ENCODE assay signal across 23 mouse cellular contexts in genomic region chr5:98369426-98369825, GRCm38 (mm10). TPM values are rescaled to one million over a fixed set of nuclear protein-coding genes. Genes with fewer than 3 reads are reported as not detected.
A peak's percentile ranks its signal among the peaks of the same experiment; 100 is the strongest.
DNase-seq lines count a peak whose midpoint lies in the region; ATAC-seq lines count a peak whose summit lies in the region.
"Had no signal": no experiment of that assay in that cellular context is flagged by ENCODE, and none has a peak within 500 bp of the region (broad histone marks: within the 10 kb centered on the region; RNA-seq: fewer than 3 reads in every experiment).

No protein-coding gene starts in this region.

- DNase-seq in heart, adult 11 months = peak; percentile 80
- no peak for DNase-seq in heart, postnatal 14 days
- DNase-seq in frontal cortex, postnatal 36 days (ENCODE audit: low spot score in 2 of 2) = peak; percentile 43 to 44
- peak; percentile 59 for DNase-seq in right cerebral cortex, adult 18-20 months
- DNase-seq in telencephalon, adult 2 months (ENCODE audit: low read depth, low spot score) = peak; percentile 80
- no peak for DNase-seq in layer of hippocampus, postnatal 25 days (ENCODE audit: extremely low spot score in 1 of 2, low spot score in 1 of 2)
- DNase-seq in kidney, postnatal 10 days = no peak
- DNase-seq: cerebellum, adult 9-10 months; gastrocnemius, adult 2 months; heart, adult 2 months; kidney, adult 18-20 months; layer of hippocampus, postnatal 36 days; lung, postnatal 10 days; thymus, adult 18-20 months; thymus, postnatal 4 days had no signal

- intact Hi-C loops in heart, postnatal 14 days (cut with DNase I) = no loop called here

- ATAC-seq in inflammation-experienced regulatory T-cells, adult 6 months = no peak
- ATAC-seq: midbrain, embryonic 15.5 days had no signal

RNA-seq across cellular contexts. Expression of gene Cfap299, which starts 40.3 kb away (rescaled TPM):
- total RNA-seq in heart, postnatal 14 days (2021) = not detected
- total RNA-seq in layer of hippocampus, postnatal 25 days (2021) = under 1 TPM in 1 of 2 experiments, not detected in 1; 0.54 TPM
- not detected for polyA plus RNA-seq in inflammation-experienced regulatory T-cells, adult 6 months (2017; shearing (Covaris generic))
- total RNA-seq: adrenal gland, postnatal 4 days; common myeloid progenitor, adult 5-6 weeks; G1E; gastrocnemius, adult 2 months; heart, adult 2 months; hematopoietic stem cell, adult 5-6 weeks had no signal
- polyA plus RNA-seq: G1E; heart, adult 2 months; liver, embryonic 16.5 days; spleen, adult 2 months had no signal

Comparison
In these comparisons a context has a peak if more than half of its experiments do, and no peak if none do; other contexts are left out.
1. DNase-seq: peak in heart, adult 11 months (single experiment), frontal cortex, postnatal 36 days (2 of 2), right cerebral cortex, adult 18-20 months (single experiment) and telencephalon, adult 2 months (single experiment); none in heart, postnatal 14 days (0 of 2), layer of hippocampus, postnatal 25 days (0 of 2) and kidney, postnatal 10 days (single experiment).